8 mouse cellular contexts compared by ENCODE assay signal in genomic region chr3:88424605-88425329, GRCm38 (mm10). TPM values are rescaled to one million over a fixed set of nuclear protein-coding genes. Genes with fewer than 3 reads are reported as not detected.
A peak's percentile ranks its signal among the peaks of the same experiment; 100 is the strongest.
DNase-seq lines count a peak whose midpoint lies in the region; ATAC-seq and TF ChIP-seq lines count a peak whose summit lies in the region.

TSS of gene Slc25a44 (minus strand) at chr3:88425139.

- H3K79me2 ChIP-seq in C2C12 (ENCODE audit: control insufficient read depth, insufficient read depth) (peaks cover 37% of the 10 kb centered on the region), myocyte (ENCODE audit: control insufficient read depth, insufficient read depth) (peaks cover 28% of the 10 kb centered on the region)
- peaks cover 28% of the 10 kb centered on the region for H3K79me2 ChIP-seq in liver, adult 2 months (ENCODE audit: control insufficient read depth, insufficient read depth, low read length)

- peak within 1 kb of the TSS; percentile 43 for H3ac ChIP-seq in C2C12 (ENCODE audit: control insufficient read depth, insufficient read length, low read depth)
- H3ac ChIP-seq in myocyte (ENCODE audit: control insufficient read depth, insufficient read length): peak within 1 kb of the TSS; percentile 3

- TF ChIP-seq POLR2A in brain, embryonic 14.5 days (IDR thresholded peaks at IDR 0.05; ENCODE audit: borderline replicate concordance, extremely low read depth, insufficient read depth, insufficient read length, poor library complexity, severe bottlenecking): peak; percentile 63; the same call in 1 of the 2 replicates
- TF ChIP-seq POLR2A in liver, adult 2 months (IDR thresholded peaks at IDR 0.05; ENCODE audit: extremely low read depth, insufficient read depth, low read length): peak; percentile 90; the same call in 1 of the 2 replicates
- TF ChIP-seq POLR2A in myocyte (IDR thresholded peaks at IDR 0.05; ENCODE audit: insufficient read length, low read depth): peak; percentile 86

- H3K79me3 ChIP-seq in C2C12 (ENCODE audit: low read depth): peaks cover 23% of the 10 kb centered on the region

- peak; percentile 99 for DNase-seq in brain, embryonic 14.5 days (ENCODE audit: low read depth)
- peak; percentile 99 for DNase-seq in liver, adult 2 months (ENCODE audit: extremely low read depth, low read depth, low spot score)
- DNase-seq in splenic B cell, adult 2 months (ENCODE audit: low read depth, low spot score): peak; percentile 96

- no peaks in the 10 kb centered on the region for H3K27me3 ChIP-seq in C2C12 (ENCODE audit: control insufficient read depth, insufficient read depth, insufficient read length)
- no peaks in the 10 kb centered on the region for H3K27me3 ChIP-seq in erythroblast, embryonic 14.5 days (ENCODE audit: control insufficient read depth)
- H3K27me3 ChIP-seq in heart, embryonic 11.5 days (ENCODE audit: control insufficient read depth, insufficient read depth, low read length): no peaks in the 10 kb centered on the region
- H3K27me3 ChIP-seq in kidney, embryonic 16.5 days (ENCODE audit: insufficient read depth, low read length): no peaks in the 10 kb centered on the region
- H3K27me3 ChIP-seq in liver, adult 2 months (ENCODE audit: control insufficient read depth, insufficient read depth, low read length): no peaks in the 10 kb centered on the region
- no peaks in the 10 kb centered on the region for H3K27me3 ChIP-seq in myocyte (ENCODE audit: control insufficient read depth, insufficient read depth, insufficient read length)
- no peaks in the 10 kb centered on the region for H3K27me3 ChIP-seq in splenic B cell, adult 2 months (ENCODE audit: control insufficient read depth, insufficient read depth, low read length, poor library complexity, severe bottlenecking)

- 0 out of 2 replicates have a peak within 1 kb of the TSS, but pooled peaks have one; percentile 35 for H3K27ac ChIP-seq in heart, embryonic 11.5 days (ENCODE audit: low read depth, low read length)
- peak within 1 kb of the TSS; percentile 68 for H3K27ac ChIP-seq in kidney, embryonic 16.5 days (ENCODE audit: low read length)
- peak within 1 kb of the TSS; percentile 89 for H3K27ac ChIP-seq in liver, adult 2 months (replicated peaks; ENCODE audit: insufficient read depth, low read depth, low read length)

- WGBS in heart, embryonic 11.5 days (ENCODE audit: insufficient replicate concordance): 1% methylated on average over 35 of the region's 35 CpGs
- under 1% methylated on average over 35 of the region's 35 CpGs for WGBS in kidney, embryonic 16.5 days
- WGBS in liver, adult 2 months: under 1% methylated on average over 35 of the region's 35 CpGs

- ATAC-seq in heart, embryonic 11.5 days (replicated peaks; ENCODE audit: insufficient number of reproducible peaks, low FRiP score, low TSS enrichment): peak; percentile 95
- peak; percentile 98 for ATAC-seq in kidney, embryonic 16.5 days (ENCODE audit: low FRiP score, low TSS enrichment)

- H3K4me1 ChIP-seq in erythroblast, embryonic 14.5 days (ENCODE audit: control insufficient read depth): peaks cover 66% of the 10 kb centered on the region
- H3K4me1 ChIP-seq in heart, embryonic 11.5 days (ENCODE audit: control insufficient read depth, insufficient read depth, low read length): peaks cover 14% of the 10 kb centered on the region
- H3K4me1 ChIP-seq in kidney, embryonic 16.5 days (ENCODE audit: insufficient read depth, low read length): peaks cover 16% of the 10 kb centered on the region
- peaks cover 28% of the 10 kb centered on the region for H3K4me1 ChIP-seq in liver, adult 2 months (ENCODE audit: control insufficient read depth, insufficient read depth, low read length)

- peak within 1 kb of the TSS; percentile 95 for H3K4me2 ChIP-seq in heart, embryonic 11.5 days
- peak within 1 kb of the TSS; percentile 95 for H3K4me2 ChIP-seq in kidney, embryonic 16.5 days (replicated peaks; ENCODE audit: low read depth, low read length)
- peak within 1 kb of the TSS; percentile 97 for H3K4me2 ChIP-seq in myocyte (ENCODE audit: low read depth)

- TF ChIP-seq CTCF in C2C12 (IDR thresholded peaks at IDR 0.05; ENCODE audit: control insufficient read depth, insufficient read depth, insufficient read length): no peak
- no peak for TF ChIP-seq CTCF in brain, embryonic 14.5 days (IDR thresholded peaks at IDR 0.05; ENCODE audit: borderline replicate concordance, extremely low read depth, insufficient read depth, insufficient read length)
- TF ChIP-seq CTCF in liver, adult 2 months (IDR thresholded peaks at IDR 0.05; ENCODE audit: low read depth, low read length): no peak

- H3K4me3 ChIP-seq in C2C12 (ENCODE audit: insufficient read depth, poor library complexity, severe bottlenecking) (peak within 1 kb of the TSS; percentile 88), myocyte (peak within 1 kb of the TSS; percentile 76)
- H3K4me3 ChIP-seq in erythroblast, embryonic 14.5 days (replicated peaks): peak within 1 kb of the TSS; percentile 99
- peak within 1 kb of the TSS; percentile 91 for H3K4me3 ChIP-seq in heart, embryonic 11.5 days (ENCODE audit: low read depth, low read length)
- peak within 1 kb of the TSS; percentile 94 for H3K4me3 ChIP-seq in kidney, embryonic 16.5 days (ENCODE audit: low read length)
- H3K4me3 ChIP-seq in liver, adult 2 months (ENCODE audit: insufficient read depth, low read depth, low read length): peak within 1 kb of the TSS; percentile 77

- peaks cover 2% of the 10 kb centered on the region; the same call in 1 of the 2 replicates for H3K9me3 ChIP-seq in erythroblast, embryonic 14.5 days (ENCODE audit: control insufficient read depth, low read length)
- no peaks in the 10 kb centered on the region for H3K9me3 ChIP-seq in heart, embryonic 11.5 days (replicated peaks; ENCODE audit: control insufficient read depth, low read length)
- no peaks in the 10 kb centered on the region for H3K9me3 ChIP-seq in kidney, embryonic 16.5 days (ENCODE audit: low read length)

- peaks cover 13% of the 10 kb centered on the region for H3K36me3 ChIP-seq in C2C12 (ENCODE audit: control insufficient read depth, insufficient read depth)
- peaks cover 34% of the 10 kb centered on the region for H3K36me3 ChIP-seq in erythroblast, embryonic 14.5 days (ENCODE audit: control insufficient read depth)
- peaks cover 7% of the 10 kb centered on the region for H3K36me3 ChIP-seq in heart, embryonic 11.5 days (ENCODE audit: control insufficient read depth, insufficient read depth, low read length)
- H3K36me3 ChIP-seq in kidney, embryonic 16.5 days (ENCODE audit: insufficient read depth, low read length): peaks cover 16% of the 10 kb centered on the region
- H3K36me3 ChIP-seq in liver, adult 2 months (ENCODE audit: control insufficient read depth, insufficient read depth, low read length): peaks cover 6% of the 10 kb centered on the region; the same call in 1 of the 2 replicates
- peaks cover 2% of the 10 kb centered on the region for H3K36me3 ChIP-seq in myocyte (ENCODE audit: control insufficient read depth, insufficient read depth)
- no peaks in the 10 kb centered on the region; the same call in 1 of the 2 replicates for H3K36me3 ChIP-seq in splenic B cell, adult 2 months (ENCODE audit: control insufficient read depth, insufficient read depth, low read length, poor library complexity, severe bottlenecking)

- H3K9ac ChIP-seq in heart, embryonic 11.5 days (ENCODE audit: low read depth, low read length): peak within 1 kb of the TSS; percentile 77
- H3K9ac ChIP-seq in kidney, embryonic 16.5 days (replicated peaks; ENCODE audit: low read length): peak within 1 kb of the TSS; percentile 75
- peak within 1 kb of the TSS; percentile 78 for H3K9ac ChIP-seq in liver, adult 2 months (ENCODE audit: low read depth, low read length)

TF ChIP-seq in C2C12, 6 proteins besides CTCF, POLR2A, EP300 and RAD21:
- no peak for TF ChIP-seq FOSL1 (IDR thresholded peaks at IDR 0.05; ENCODE audit: insufficient read depth, low read length, poor library complexity, severe bottlenecking)
- TF ChIP-seq MAX (IDR thresholded peaks at IDR 0.05): peak; percentile 46
- peak; percentile 82 for TF ChIP-seq USF1 (IDR thresholded peaks at IDR 0.05; ENCODE audit: low read depth)

TF ChIP-seq in myocyte, 11 proteins besides CTCF, POLR2A, EP300 and RAD21:
- TF ChIP-seq E2F4 (IDR thresholded peaks at IDR 0.05; ENCODE audit: insufficient read depth) (no peak), MYOG (IDR thresholded peaks at IDR 0.05; ENCODE audit: control insufficient read depth in 1 of 3, insufficient read depth in 1 of 3, insufficient read length in 2 of 3, low read depth in 2 of 3) (no peak), MAX (IDR thresholded peaks at IDR 0.05; ENCODE audit: low read depth) (no peak), TCF3 (IDR thresholded peaks at IDR 0.05; ENCODE audit: insufficient read length, low read depth) (no peak), POLR2AphosphoS2 (IDR thresholded peaks at IDR 0.05; ENCODE audit: insufficient read length, low read depth) (peak; percentile 85), CEBPB (IDR thresholded peaks at IDR 0.05; ENCODE audit: insufficient read depth, poor library complexity, severe bottlenecking) (no peak), TCF12 (IDR thresholded peaks at IDR 0.05; ENCODE audit: insufficient read depth, poor library complexity, severe bottlenecking) (no peak), REST (IDR thresholded peaks at IDR 0.05; ENCODE audit: insufficient read depth, insufficient read length) (no peak), SRF (IDR thresholded peaks at IDR 0.05; ENCODE audit: control insufficient read depth, insufficient read length, low read depth) (peak; percentile 62), MYOD1 (IDR thresholded peaks at IDR 0.05; ENCODE audit: control insufficient read depth in 1 of 3, insufficient read length in 2 of 3, low read depth in 2 of 3) (no peak), USF1 (IDR thresholded peaks at IDR 0.05; ENCODE audit: low read depth) (peak; percentile 81)
TF ChIP-seq in myocyte: peak in this region for 3.

RNA-seq across cellular contexts. Expression of gene Slc25a44, which starts in this region (rescaled TPM):
- polyA plus RNA-seq in C2C12 (2012; fragmentation: generic; extraction: Trizol) (18.5 TPM), myocyte (2012; fragmentation: generic; extraction: Trizol) (19.3 TPM)
- polyA plus RNA-seq in brain, embryonic 14.5 days (2012; rRNA removed): 39.6 and 41.6 TPM in 2 replicates
- polyA plus RNA-seq in erythroblast, embryonic 14.5 days (2012): 1.1 and 1.2 TPM in 2 replicates
- polyA plus RNA-seq in heart, embryonic 11.5 days (2014; fragmentation: Nextera tagmentation; extraction: Ambion mirVana): 14.8 and 15.6 TPM in 2 replicates
- polyA plus RNA-seq in kidney, embryonic 16.5 days (2015; fragmentation: Nextera tagmentation; extraction: Ambion mirVana): 21.7 and 22.2 TPM in 2 replicates
- 26.1 and 28.1 TPM in 2 replicates for total RNA-seq in liver, adult 2 months (2014; rRNA removed)
- polyA plus RNA-seq in liver, adult 2 months (2012; rRNA removed): 57.0 and 60.9 TPM in 2 replicates

Comparison
In these comparisons a context has a peak if more than half of its experiments do, and no peak if none do; other contexts are left out.
1. Peak in every context shown above with its lines: DNase-seq, ATAC-seq, H3K4me3 ChIP-seq and H3K27ac ChIP-seq.
2. H3K27ac ChIP-seq: peak in every context shown above with its lines; median percentile 89 in liver, adult 2 months; 68 in kidney, embryonic 16.5 days; 35 in heart, embryonic 11.5 days.